Mouse (Mus musculus) ES-Bruce4 (cell line): ENCODE data around the gene Sestd1.

Experiments
- CTCF ChIP-seq: IDR thresholded peaks from one replicate; pipeline ENCODE4 v1.8.1; 2011; ENCODE audit warnings: low read depth, low read length
- POLR2A ChIP-seq: IDR thresholded peaks from one replicate; pipeline ENCODE4 v1.8.1; 2011; ENCODE audit warnings: low read length; ENCODE audit not compliant: insufficient read depth

GRCm38 (mm10) chr2:77184049-77184571, 96.3 kb downstream of the Sestd1 start:
- TF ChIP-seq CTCF (no peak), POLR2A (no peak)
